Mouse (Mus musculus) cerebellum, postnatal 10 days (tissue): Measurements from ENCODE around the gene Tcl1b4.
"Not testable (repeated sequence)": the region's sequence is repeated elsewhere in the genome, so short reads cannot be mapped to it uniquely, and the experiment has no call there.

Experiments used
- DNase-seq, 2 experiments: peaks; one replicate each; pipeline ENCODE4 v3.0.0; 2021; ENCODE audit warnings: mixed read lengths in 2 of 2

Tcl1b4 gene

GRCm38 (mm10) chr12:105201657-105202056, at the start of gene Tcl1b4:
Gene Tcl1b4, plus strand, starts transcription at chr12:105201957.
- DNase-seq: not testable (repeated sequence)

DNA sequence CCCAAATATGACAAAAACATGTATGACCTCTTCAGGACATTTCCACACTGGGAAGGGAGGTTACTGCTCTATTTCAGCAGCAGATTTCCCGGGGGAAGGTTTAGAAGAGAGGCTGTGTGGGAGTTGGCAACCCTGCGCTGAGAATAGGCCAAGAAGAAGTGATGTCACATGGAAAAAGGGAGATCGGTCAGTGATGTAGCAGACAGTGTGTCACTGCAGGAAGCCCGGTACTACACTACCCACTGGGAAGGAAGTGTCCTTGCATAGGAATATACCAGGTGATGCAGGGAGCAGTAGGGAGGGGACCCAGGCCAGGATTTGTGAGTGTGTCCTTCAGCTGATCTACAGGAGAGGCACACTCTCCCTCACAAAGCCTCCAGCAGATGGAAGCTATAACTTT, 46.5 kb upstream of the Tcl1b4 start:
- DNase-seq: not testable (repeated sequence)

DNA sequence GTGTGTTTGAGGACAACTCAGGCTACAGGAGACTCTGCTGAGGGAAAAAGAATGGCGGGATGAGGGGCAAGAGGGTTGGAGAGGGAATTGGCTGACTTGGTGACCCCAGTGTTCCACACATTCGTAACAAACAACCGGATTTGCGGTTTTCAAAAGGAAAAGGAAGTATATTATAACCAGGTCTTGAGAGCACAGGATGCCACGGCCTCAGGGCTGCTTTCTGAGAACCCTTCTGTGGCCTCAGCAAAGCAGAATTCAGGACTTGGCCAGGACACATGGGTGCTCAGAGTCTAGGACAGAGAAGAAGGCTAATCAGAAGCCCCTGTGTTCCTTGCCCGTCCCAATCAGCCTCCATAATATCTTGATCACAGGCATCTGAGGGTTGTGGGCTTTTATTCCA, 42.9 kb upstream of the Tcl1b4 start:
- DNase-seq: no peak

DNA sequence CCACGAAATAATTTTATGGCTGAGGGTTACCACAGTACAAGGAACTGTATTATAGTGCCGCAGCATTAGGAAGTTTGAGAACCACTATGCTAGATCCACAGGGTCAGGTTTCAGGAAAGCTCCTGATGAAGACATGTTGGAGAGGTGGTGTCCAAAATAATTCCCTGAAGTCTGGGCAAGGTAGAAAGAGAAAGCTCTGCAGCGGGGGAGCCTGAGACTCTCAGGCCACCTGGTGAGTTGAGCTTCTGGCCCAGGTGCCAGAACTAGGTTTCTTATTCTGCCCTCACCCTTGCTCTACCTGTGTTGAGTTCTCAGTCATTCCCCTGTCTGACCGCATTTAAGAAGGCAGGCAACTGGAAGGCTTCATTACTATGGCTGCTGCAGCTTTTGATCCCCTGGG, 42.4 kb upstream of the Tcl1b4 start, which contains the start of gene Tcl1b1:
TSS of gene Tcl1b1 (plus strand) at position 301 of the 400 bp plus-strand sequence.
- no peak for DNase-seq

GRCm38 (mm10) chr12:105166734-105167133, 35.0 kb upstream of the Tcl1b4 start:
- DNase-seq: no peak

DNA sequence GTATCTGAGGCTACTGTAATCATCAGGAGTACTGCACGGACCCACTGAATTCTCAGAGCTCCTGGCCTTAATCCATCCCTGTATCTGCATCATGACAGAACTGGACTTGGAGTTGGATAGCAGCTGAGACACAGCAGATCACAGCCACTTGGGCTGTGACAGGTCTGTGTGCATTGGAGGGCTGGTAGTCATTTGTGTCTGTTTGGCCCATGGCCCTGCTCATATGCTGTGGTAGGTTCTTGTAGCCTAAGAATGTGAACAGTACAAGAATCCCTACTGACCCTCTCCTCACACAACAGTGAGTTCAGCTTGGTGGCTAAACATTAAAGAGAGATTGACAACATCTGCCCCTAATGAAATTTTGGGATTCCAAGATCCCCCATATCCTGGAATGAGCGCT, 28.4 kb upstream of the Tcl1b4 start:
- DNase-seq: no peak

- peak; percentile 77 to 81 for DNase-seq
Observed at GRCm38 (mm10) chr12:105174318-105174717, 27.4 kb upstream of the Tcl1b4 start.

- not testable (repeated sequence) for DNase-seq
Observed at GRCm38 (mm10) chr12:105176044-105176443, 25.7 kb upstream of the Tcl1b4 start, which contains the start of gene Tcl1b5. Gene Tcl1b5, plus strand, starts transcription at chr12:105176344.

DNA sequence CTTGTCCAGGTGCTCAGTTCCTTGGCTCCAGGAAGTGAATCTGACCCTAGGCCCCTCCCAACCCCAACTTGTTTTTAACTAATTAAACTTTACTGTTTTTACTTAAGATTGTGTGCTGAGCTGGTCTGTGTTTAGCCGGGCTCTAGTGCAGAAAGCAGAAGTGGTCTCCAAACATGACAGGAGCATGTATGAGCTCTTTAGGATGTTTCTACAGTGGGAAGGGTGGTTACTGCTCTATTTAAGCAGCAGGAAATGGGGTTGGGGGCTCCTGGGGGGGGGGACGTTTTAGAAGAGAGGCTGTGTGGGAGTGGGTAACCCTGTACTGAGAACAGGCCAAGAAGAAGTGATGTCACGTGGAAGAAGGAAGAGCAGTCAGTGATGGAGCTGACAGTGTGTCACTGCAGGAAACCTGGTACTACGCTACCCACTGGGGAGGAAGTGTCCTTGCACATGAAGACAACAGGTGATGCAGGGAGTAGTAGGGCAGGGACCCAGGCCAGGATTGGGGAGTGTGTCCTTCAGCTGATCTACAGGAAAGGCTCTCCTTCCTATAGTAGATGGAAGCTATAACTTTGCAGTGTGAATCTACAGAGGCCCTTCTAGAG, 20.6 kb upstream of the Tcl1b4 start:
- DNase-seq: not testable (repeated sequence)

- peak; percentile 49 to 50 for DNase-seq
Observed at GRCm38 (mm10) chr12:105188980-105189379, 12.8 kb upstream of the Tcl1b4 start.

- DNase-seq: not testable (repeated sequence)
Observed at GRCm38 (mm10) chr12:105190743-105191142, 11.0 kb upstream of the Tcl1b4 start, which contains the start of gene Tcl1b3. Gene Tcl1b3, plus strand, starts transcription at chr12:105191043.

- DNase-seq: peak in 1 of 2 experiments; percentile 13
Observed at GRCm38 (mm10) chr12:105199684-105200497, 1.9 kb upstream of the Tcl1b4 start.

DNA sequence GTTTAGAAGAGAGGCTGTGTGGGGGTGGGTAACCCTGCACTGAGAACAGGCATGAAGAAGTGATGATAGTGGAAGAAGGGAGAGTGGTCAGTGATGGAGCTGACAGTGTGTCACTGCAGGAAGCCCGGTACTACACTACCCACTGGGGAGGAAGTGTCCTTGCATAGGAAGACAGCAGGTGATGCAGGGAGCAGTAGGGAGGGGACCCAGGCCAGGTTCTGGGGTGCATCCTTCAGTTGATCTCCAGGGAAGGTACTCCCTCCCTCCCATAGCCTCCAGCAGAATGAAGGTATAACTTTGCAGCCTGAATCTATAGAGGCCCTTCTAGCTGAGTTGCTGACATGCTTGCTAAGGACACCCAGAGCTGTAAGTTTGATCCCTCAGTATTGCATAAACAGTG, 5.3 kb downstream of the Tcl1b4 start:
- no peak for DNase-seq

- no peak for DNase-seq
Observed at GRCm38 (mm10) chr12:105208441-105208840, 6.7 kb downstream of the Tcl1b4 start.

- no peak for DNase-seq
Observed at GRCm38 (mm10) chr12:105209231-105209630, 7.5 kb downstream of the Tcl1b4 start.

DNA sequence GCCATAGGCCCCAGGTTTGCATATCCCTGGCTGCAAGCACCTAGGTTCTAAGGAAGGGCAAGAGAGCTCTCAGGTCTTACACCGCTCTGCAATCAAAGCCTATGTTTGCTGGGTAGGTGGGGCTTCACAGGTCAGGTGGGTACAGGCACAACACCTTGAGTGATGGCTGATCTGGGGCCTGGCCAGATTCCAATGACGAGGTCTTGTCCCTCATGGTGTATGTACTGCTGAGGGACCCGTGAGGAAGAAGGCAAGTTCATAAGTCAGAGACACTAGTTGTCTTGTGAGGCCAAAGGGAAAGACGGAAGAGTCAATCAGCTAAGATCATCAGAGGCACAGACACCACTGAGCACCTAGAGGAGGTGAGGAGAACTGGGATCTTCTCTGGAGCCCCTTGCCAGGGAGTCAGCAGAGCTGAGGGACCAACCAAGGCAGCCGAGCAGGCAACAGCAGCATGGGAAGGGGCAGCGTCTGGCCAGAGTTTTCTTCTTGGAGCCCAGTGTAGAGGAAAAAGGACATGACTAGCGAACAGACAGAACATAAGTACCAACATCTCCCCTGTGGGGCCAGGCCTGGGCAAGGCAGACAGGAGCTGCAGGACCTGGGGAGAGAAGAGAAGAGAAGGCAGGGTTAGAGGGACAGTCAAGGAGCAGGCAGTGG, 15.5 kb downstream of the Tcl1b4 start:
- DNase-seq: no peak

DNA sequence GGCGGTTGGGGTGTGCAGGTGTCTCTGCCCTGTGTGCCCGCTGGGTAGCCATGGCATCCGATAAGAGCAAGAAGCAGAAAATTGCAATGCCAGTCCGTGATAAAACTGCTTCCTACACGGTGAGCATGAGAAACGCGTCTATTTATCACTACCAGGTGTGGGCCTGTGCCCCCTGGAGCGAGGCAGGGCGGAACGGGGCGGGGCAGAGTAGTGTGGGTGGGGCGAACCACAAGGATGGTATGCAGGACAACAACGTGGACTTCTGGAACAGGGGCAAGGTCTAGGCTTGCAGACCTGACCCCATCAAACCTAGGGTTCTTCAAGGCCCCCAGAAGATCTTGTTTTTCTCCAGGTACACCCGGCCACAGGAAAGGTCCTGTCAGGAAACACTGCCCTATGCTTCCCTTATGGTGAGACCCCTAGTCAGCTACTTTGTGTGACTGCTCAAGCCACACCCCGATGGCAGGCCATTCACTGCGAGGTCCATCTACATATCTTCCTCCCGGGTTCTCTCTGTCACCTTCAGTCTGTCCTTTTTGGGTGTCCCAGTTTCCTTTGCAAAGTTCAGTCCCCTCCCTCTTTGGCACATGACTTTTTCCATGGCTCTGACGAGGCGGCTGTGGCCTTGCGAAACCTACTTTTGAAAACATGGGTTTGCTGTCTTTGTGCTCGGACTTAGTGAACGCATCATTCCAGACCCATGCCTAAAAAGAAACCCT, 21.0 kb downstream of the Tcl1b4 start, which contains the start of gene Tcl1:
TSS of gene Tcl1 (minus strand) at position 193 of the 719 bp plus-strand sequence.
- no peak for DNase-seq

- no peak for DNase-seq
Observed at GRCm38 (mm10) chr12:105224621-105225320, 23.0 kb downstream of the Tcl1b4 start.

- DNase-seq: no peak
Observed at GRCm38 (mm10) chr12:105234362-105234761, 32.6 kb downstream of the Tcl1b4 start.

DNA sequence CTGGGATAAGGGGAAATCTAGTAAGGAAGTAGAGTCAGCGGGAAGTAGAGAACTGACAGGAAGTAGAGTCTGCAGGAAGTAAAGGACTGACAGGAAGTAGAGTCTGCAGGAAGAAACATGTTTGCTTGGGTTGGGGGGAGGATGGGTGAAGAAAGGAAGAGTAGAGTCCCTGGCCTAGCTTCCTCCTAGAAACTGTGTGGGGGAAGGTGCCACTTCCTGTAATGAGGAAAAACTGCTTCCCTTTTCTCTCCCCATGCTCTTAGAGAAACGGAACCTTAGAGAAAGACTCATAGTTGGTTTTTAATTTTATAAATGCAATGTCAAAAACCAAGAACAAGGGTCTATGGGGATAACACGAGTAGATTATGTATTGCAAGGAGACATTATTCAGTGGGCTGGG, 33.3 kb downstream of the Tcl1b4 start:
- no peak for DNase-seq

DNA sequence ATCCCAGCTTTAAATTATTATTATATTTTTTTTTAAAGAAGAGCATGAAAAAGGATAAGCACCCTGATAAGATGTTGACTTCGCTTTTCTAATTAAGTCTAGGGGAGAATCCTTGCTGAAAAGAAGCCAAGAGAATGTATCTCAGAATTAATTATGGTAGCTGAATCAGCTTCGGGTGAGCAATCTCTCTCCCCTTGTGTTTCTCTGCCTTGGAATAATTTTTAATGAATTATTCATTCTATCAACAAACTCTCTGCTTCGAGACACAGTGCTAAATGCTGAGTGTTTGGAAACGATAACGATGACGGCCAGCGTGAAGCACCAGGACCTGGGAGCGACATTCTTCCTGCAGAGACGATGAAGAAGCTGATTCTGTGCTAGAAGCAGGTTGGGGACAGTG, 37.3 kb downstream of the Tcl1b4 start:
- DNase-seq: no peak

DNA sequence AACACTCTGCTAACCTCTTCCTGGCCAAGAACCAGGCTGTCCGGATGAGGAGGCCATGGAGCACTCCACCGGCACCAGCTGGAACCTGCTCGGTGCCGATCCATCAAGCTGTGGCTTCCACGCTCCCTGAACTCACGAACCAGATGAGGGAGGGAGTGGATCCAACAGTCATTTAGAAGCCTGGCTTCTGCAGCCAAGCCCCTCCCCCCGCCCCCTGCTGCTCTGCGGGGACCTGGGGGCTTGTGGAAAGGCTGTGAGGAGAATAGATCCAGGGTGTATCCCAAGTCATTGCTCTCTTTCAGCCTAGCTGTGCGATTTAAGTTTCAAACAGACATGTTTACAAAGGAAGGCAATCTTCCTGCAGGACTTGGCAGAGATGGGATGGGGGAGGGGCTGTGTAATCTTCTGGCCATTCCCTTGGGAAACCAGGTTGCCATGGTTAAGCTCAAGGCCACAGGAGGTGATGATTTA, 47.0 kb downstream of the Tcl1b4 start:
- DNase-seq: peak; percentile 78 to 80
